Mouse (Mus musculus) hindbrain, embryonic 13.5 days (tissue): Measurements from ENCODE around the gene Rad17. TPM values are rescaled to one million over a fixed set of nuclear protein-coding genes. Genes with fewer than 3 reads are reported as not detected.

Experiments used
- ATAC-seq: fragments of 200-750 bp; cut with Nextera tagmentation; 2 replicates; pipeline ENCODE4 v1.8.0; 2017; ENCODE audit warnings: moderate TSS enrichment; ENCODE audit not compliant: low FRiP score
- H3K27ac ChIP-seq: fragments of 300-500 bp; sonication (generic); 2 replicates; pipeline ENCODE4 v1.5.1; 2015; ENCODE audit warnings: inconsistent platforms, mild to moderate bottlenecking, moderate library complexity
- H3K27me3 ChIP-seq: fragments of 300-500 bp; sonication (generic); 2 replicates; pipeline ENCODE4 v1.6.1; 2015; ENCODE audit warnings: mild to moderate bottlenecking, inconsistent platforms
- H3K36me3 ChIP-seq: fragments of 300-500 bp; sonication (generic); 2 replicates; pipeline ENCODE4 v1.6.1; 2015; ENCODE audit warnings: mild to moderate bottlenecking, inconsistent platforms
- H3K4me1 ChIP-seq: fragments of 300-500 bp; sonication (generic); replicated peaks from 2 replicates; pipeline ENCODE4 v1.6.1; 2015; ENCODE audit warnings: inconsistent platforms
- H3K4me2 ChIP-seq: fragments of 300-500 bp; sonication (generic); 2 replicates; pipeline ENCODE4 v1.6.1; 2015; ENCODE audit warnings: inconsistent platforms, mild to moderate bottlenecking, moderate library complexity
- H3K4me3 ChIP-seq: fragments of 300-500 bp; sonication (generic); 2 replicates; pipeline ENCODE4 v1.5.1; 2015; ENCODE audit warnings: mild to moderate bottlenecking, inconsistent platforms
- H3K9ac ChIP-seq: fragments of 300-500 bp; sonication (generic); 2 replicates; pipeline ENCODE4 v1.6.1; 2015; ENCODE audit warnings: mild to moderate bottlenecking, inconsistent platforms
- H3K9me3 ChIP-seq: fragments of 300-500 bp; sonication (generic); 2 replicates; pipeline ENCODE4 v1.6.1; 2016; ENCODE audit warnings: inconsistent platforms
- WGBS: fragments of 180-500 bp; shearing (Covaris S2); methylation state at CpG from one replicate; pipeline ENCODE4 v1.1.7; 2015; 5-methylcytosine and 5-hydroxymethylcytosine counted together
- polyA plus RNA-seq: library from polyadenylated mRNA; unstranded; fragments of >200 nt; fragmentation: Nextera tagmentation; extraction: Ambion mirVana; gene quantifications from 2 replicates; pipeline ENCODE4 v1.2.1, GENCODE M21; 2015

Gene Rad17
- polyA plus RNA-seq, 1 experiment from 2014 or later = 19.9 TPM

DNA sequence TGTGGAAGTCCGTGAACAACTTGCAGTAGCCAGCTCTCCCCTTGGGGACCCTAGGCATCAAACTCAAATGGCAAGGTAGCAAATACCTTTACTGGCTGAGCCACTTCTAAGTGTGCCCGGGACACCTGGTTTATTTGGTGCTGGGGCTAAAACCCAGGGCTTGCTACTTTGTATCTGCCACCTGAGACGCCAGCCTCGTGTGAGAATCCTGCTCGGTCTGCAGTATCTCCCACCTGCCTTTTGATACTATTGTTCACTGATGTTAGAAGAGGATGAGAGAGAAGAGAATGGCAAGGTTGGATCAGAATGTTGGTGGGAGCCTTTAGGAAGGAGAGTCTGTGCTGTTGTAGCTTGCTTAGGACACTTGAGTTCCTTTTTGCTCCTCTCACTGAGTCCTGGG lies 7.2 kb upstream of the Rad17 start:
- H3K36me3 ChIP-seq = peaks cover 13% of the 10 kb centered on the region
- ATAC-seq = no peak
- no peaks in the 10 kb centered on the region for H3K9me3 ChIP-seq
- no peaks in the 10 kb centered on the region for H3K4me1 ChIP-seq
- H3K4me3 ChIP-seq = no peak overlapping the region
- H3K27ac ChIP-seq = no peak overlapping the region
- no peak overlapping the region for H3K9ac ChIP-seq
- 93% methylated on average over 5 of the region's 5 CpGs for WGBS
- H3K4me2 ChIP-seq = no peak overlapping the region
- no peaks in the 10 kb centered on the region for H3K27me3 ChIP-seq

DNA sequence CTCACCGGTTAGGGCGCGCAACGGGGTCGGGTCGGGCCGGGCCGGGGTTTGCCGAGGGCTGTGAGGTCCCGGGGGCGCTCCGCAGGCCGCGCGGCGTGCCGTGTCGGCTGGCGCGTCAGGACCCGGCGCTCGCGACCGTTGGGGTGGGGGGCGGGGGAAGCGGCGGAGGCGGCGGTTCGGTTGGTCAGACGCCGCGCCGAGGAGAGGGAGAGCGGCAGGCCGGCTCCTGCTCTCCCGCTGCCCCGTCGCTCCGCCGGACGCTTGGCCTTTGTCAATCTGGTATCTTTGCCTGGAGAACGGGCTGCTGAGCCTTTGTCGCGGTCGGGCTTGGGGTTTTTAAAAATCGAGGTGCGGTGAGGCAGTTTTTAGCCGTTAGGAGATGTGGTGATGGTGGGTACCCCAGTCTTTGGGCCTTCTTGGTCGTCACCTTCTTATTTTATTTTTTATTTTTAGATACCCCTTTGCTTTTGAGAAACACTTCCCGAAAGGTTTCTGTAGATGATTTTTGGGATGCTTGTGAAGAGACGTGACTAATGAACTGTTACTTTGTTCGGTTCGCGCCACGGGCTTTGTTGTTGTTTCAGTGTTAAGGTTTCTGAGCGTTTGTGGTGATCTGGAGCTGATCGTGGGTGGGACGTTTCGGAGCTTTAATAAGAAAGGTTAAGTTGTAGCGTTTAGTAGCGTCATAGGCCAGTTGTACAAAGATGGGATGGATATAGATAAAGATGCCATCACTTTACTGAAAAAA lies 762 bp upstream of the Rad17 start, which contains the start of gene Taf9:
Gene Taf9 (plus strand): TSS at position 141 of the 748 bp plus-strand sequence.
- ATAC-seq = no peak
- no peaks in the 10 kb centered on the region for H3K9me3 ChIP-seq
- H3K4me3 ChIP-seq = peak within 1 kb of the TSS; percentile 93
- peaks cover 12% of the 10 kb centered on the region for H3K4me1 ChIP-seq
- no peaks in the 10 kb centered on the region for H3K27me3 ChIP-seq
- H3K9ac ChIP-seq = peak within 1 kb of the TSS; percentile 94
- under 1% methylated on average over 43 of the region's 63 CpGs for WGBS
- H3K4me2 ChIP-seq = peak within 1 kb of the TSS; percentile 89
- H3K27ac ChIP-seq = peak within 1 kb of the TSS; percentile 97
- H3K36me3 ChIP-seq = peaks cover 17% of the 10 kb centered on the region

GRCm38 (mm10) chr13:100648223-100648622 lies 2.6 kb downstream of the Rad17 start:
- Histone ChIP-seq H3K27ac (no peak overlapping the region), H3K27me3 (no peaks in the 10 kb centered on the region), H3K4me1 (peaks cover 12% of the 10 kb centered on the region), H3K36me3 (peaks cover 44% of the 10 kb centered on the region), H3K4me2 (no peak overlapping the region), H3K9ac (no peak overlapping the region), H3K4me3 (no peak overlapping the region), H3K9me3 (no peaks in the 10 kb centered on the region)
- ATAC-seq = no peak
- 96% methylated on average over 8 of the region's 8 CpGs for WGBS

GRCm38 (mm10) chr13:100642471-100643209 lies 8.2 kb downstream of the Rad17 start:
- H3K9me3 ChIP-seq = no peaks in the 10 kb centered on the region
- H3K4me2 ChIP-seq = no peak overlapping the region
- no peaks in the 10 kb centered on the region for H3K4me1 ChIP-seq
- WGBS = 94% methylated on average over 4 of the region's 4 CpGs
- peaks cover 86% of the 10 kb centered on the region for H3K36me3 ChIP-seq
- H3K27me3 ChIP-seq = no peaks in the 10 kb centered on the region
- no peak overlapping the region for H3K4me3 ChIP-seq
- no peak for ATAC-seq
- H3K9ac ChIP-seq = no peak overlapping the region
- no peak overlapping the region for H3K27ac ChIP-seq

DNA sequence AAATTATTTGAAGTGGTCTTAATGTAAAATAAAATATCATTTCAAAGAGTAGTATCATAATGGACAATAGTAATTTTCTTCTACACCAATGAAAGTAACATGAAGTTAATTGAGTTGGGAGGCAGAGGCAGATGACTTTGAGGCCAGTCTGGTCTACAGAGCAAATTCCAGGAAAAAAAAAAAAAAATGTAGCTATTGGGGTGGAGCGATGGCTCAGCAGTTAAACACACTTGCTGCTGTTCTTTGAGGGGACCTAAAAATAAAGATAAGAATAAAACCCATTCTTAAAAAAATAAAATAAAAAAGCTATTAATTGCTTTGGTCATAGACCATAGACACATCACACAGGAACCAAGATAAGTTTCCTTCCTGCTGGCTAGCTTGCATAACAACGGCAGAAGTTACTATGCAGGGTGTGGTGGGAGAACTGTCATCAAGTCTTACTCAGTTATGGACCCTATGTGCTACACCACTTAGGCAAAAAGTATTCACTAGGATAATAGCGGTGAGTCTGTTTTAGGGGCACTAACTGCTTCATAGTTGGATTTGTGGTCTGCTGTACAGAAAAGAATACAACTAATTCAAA lies 16.7 kb downstream of the Rad17 start:
- WGBS = 95% methylated on average over 3 of the region's 3 CpGs

GRCm38 (mm10) chr13:100622241-100622640 lies 28.6 kb downstream of the Rad17 start:
- WGBS = 87% methylated on average over 4 of the region's 4 CpGs
- Histone ChIP-seq H3K4me2 (no peak overlapping the region), H3K9ac (no peak overlapping the region), H3K9me3 (no peaks in the 10 kb centered on the region), H3K27ac (no peak overlapping the region), H3K36me3 (peaks cover 76% of the 10 kb centered on the region), H3K4me3 (no peak overlapping the region), H3K4me1 (no peaks in the 10 kb centered on the region), H3K27me3 (peaks cover 14% of the 10 kb centered on the region)
- ATAC-seq = no peak

More for the DNA sequence above, 16.7 kb downstream of the Rad17 start:
- Histone ChIP-seq H3K4me1 (no peaks in the 10 kb centered on the region), H3K9me3 (no peaks in the 10 kb centered on the region), H3K4me3 (no peak overlapping the region), H3K36me3 (peaks cover 65% of the 10 kb centered on the region), H3K27me3 (no peaks in the 10 kb centered on the region), H3K4me2 (no peak overlapping the region), H3K27ac (no peak overlapping the region), H3K9ac (no peak overlapping the region)
- ATAC-seq = no peak

- Histone ChIP-seq H3K9ac (no peak overlapping the region), H3K27me3 (peaks cover 28% of the 10 kb centered on the region), H3K4me1 (peaks cover 9% of the 10 kb centered on the region), H3K4me3 (no peak overlapping the region), H3K27ac (no peak overlapping the region), H3K36me3 (peaks cover 41% of the 10 kb centered on the region), H3K9me3 (no peaks in the 10 kb centered on the region), H3K4me2 (no peak overlapping the region)
- no peak for ATAC-seq
- WGBS = 83% methylated on average over 13 of the region's 13 CpGs
Measured at GRCm38 (mm10) chr13:100617583-100617982, 33.3 kb downstream of the Rad17 start.

- Histone ChIP-seq H3K27me3 (peaks cover 28% of the 10 kb centered on the region), H3K36me3 (peaks cover 40% of the 10 kb centered on the region), H3K4me3 (peak within 1 kb of the TSS; percentile 58), H3K4me2 (peak within 1 kb of the TSS; percentile 82), H3K4me1 (peaks cover 9% of the 10 kb centered on the region), H3K9me3 (no peaks in the 10 kb centered on the region), H3K27ac (no peak within 1 kb of the TSS), H3K9ac (peak within 1 kb of the TSS; percentile 75)
- 3% methylated on average over 65 of the region's 77 CpGs for WGBS
- peak; percentile 72 for ATAC-seq
Measured at GRCm38 (mm10) chr13:100616181-100617087, 34.4 kb downstream of the Rad17 start, which contains the start of gene Marveld2. TSS of gene Marveld2 (minus strand) at chr13:100616971.

GRCm38 (mm10) chr13:100612903-100613302 lies 37.9 kb downstream of the Rad17 start:
- Histone ChIP-seq H3K36me3 (peaks cover 18% of the 10 kb centered on the region), H3K4me3 (no peak overlapping the region), H3K4me1 (peaks cover 9% of the 10 kb centered on the region), H3K4me2 (no peak overlapping the region), H3K27ac (no peak overlapping the region), H3K9me3 (no peaks in the 10 kb centered on the region), H3K9ac (no peak overlapping the region), H3K27me3 (peaks cover 20% of the 10 kb centered on the region)
- no peak for ATAC-seq
- 68% methylated on average over 2 of the region's 2 CpGs for WGBS

DNA sequence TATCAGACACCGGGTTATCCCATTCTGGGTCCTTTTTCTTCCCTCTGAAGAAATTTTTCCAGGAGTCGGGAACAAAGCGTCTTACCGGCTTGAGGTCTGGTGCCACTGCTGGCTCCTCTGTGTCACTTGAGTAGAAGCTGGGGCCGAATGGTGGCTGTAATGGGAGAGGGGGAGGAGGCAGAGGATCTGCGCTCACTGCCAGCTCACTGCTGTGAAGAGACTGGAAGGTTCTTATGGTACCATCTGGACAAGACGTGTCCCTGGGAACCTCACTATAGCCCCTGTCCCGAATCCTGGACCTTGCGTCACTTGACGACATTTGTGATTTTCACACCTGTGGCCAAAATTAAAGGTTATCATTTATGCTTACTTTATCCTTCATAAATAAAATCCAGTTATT lies 38.6 kb downstream of the Rad17 start:
- ATAC-seq = no peak
- Histone ChIP-seq H3K4me1 (peaks cover 9% of the 10 kb centered on the region), H3K27me3 (peaks cover 14% of the 10 kb centered on the region), H3K4me3 (no peak overlapping the region), H3K36me3 (peaks cover 14% of the 10 kb centered on the region), H3K27ac (no peak overlapping the region), H3K4me2 (no peak overlapping the region), H3K9ac (no peak overlapping the region), H3K9me3 (no peaks in the 10 kb centered on the region)
- WGBS = 92% methylated on average over 10 of the region's 10 CpGs

GRCm38 (mm10) chr13:100611266-100611665 lies 39.6 kb downstream of the Rad17 start:
- Histone ChIP-seq H3K4me1 (peaks cover 2% of the 10 kb centered on the region), H3K9ac (no peak overlapping the region), H3K4me2 (no peak overlapping the region), H3K27me3 (peaks cover 6% of the 10 kb centered on the region), H3K27ac (no peak overlapping the region), H3K9me3 (no peaks in the 10 kb centered on the region), H3K36me3 (peaks cover 14% of the 10 kb centered on the region), H3K4me3 (no peak overlapping the region)
- no peak for ATAC-seq
- 95% methylated on average over 13 of the region's 13 CpGs for WGBS
